Mouse (Mus musculus) olfactory bulb, adult 2 months (tissue): ENCODE measurements around the gene Tcl1b5.

Source experiments
- CTCF ChIP-seq: fragments of 200-500 bp; IDR thresholded peaks from 2 replicates; pipeline ENCODE4 v1.5.1; 2012; ENCODE audit warnings: low read depth, mild to moderate bottlenecking, low read length, moderate library complexity; ENCODE audit not compliant: insufficient read depth
- POLR2A ChIP-seq: fragments of 200-500 bp; IDR thresholded peaks from 2 replicates; pipeline ENCODE4 v1.6.1; 2012; ENCODE audit warnings: mild to moderate bottlenecking, low read depth, low read length, moderate library complexity; ENCODE audit not compliant: insufficient read depth

- TF ChIP-seq POLR2A (no peak), CTCF (no peak)
These were observed 30.4 kb upstream of the Tcl1b5 start, which contains the start of gene Tcl1b2 for GRCm38 (mm10) chr12:105145714-105146113.
